Mouse (Mus musculus) midbrain, postnatal 0 days (tissue): ENCODE data around the gene Rabgef1. TPM values are rescaled to one million over a fixed set of nuclear protein-coding genes. Genes with fewer than 3 reads are reported as not detected.

Source experiments
- ATAC-seq: fragments of 200-750 bp; cut with Nextera tagmentation; 2 replicates; pipeline ENCODE4 v1.8.0; 2017; ENCODE audit warnings: moderate number of reproducible peaks, mild to moderate bottlenecking, moderate TSS enrichment, moderate library complexity; ENCODE audit not compliant: low FRiP score
- DNase-seq: peaks from one replicate; pipeline ENCODE4 v3.0.0-alpha.2; 2015; ENCODE audit warnings: low spot score
- H3K27ac ChIP-seq: fragments of 300-500 bp; sonication (generic); 2 replicates; pipeline ENCODE4 v1.5.1; 2014; ENCODE audit warnings: low read depth, mild to moderate bottlenecking, low read length, mixed read lengths
- H3K27me3 ChIP-seq: fragments of 300-500 bp; sonication (generic); 2 replicates; pipeline ENCODE4 v1.6.1; 2014; ENCODE audit warnings: low read length, control low read depth, mixed read lengths; ENCODE audit not compliant: insufficient read depth
- H3K36me3 ChIP-seq: fragments of 300-500 bp; sonication (generic); 2 replicates; pipeline ENCODE4 v1.6.1; 2014; ENCODE audit warnings: low read length, control low read depth, mixed read lengths; ENCODE audit not compliant: insufficient read depth
- H3K4me1 ChIP-seq: fragments of 300-500 bp; sonication (generic); 2 replicates; pipeline ENCODE4 v1.6.1; 2014; ENCODE audit warnings: mild to moderate bottlenecking, control low read depth, antibody characterized with exemption, low read length, mixed read lengths; ENCODE audit not compliant: insufficient read depth
- H3K4me2 ChIP-seq: fragments of 300-500 bp; sonication (generic); 2 replicates; pipeline ENCODE4 v1.6.1; 2014; ENCODE audit warnings: low read depth, mild to moderate bottlenecking, low read length, mixed read lengths; ENCODE audit not compliant: poor library complexity, severe bottlenecking
- H3K4me3 ChIP-seq: fragments of 300-500 bp; sonication (generic); 2 replicates; pipeline ENCODE4 v1.5.1; 2014; ENCODE audit warnings: low read depth, mild to moderate bottlenecking, low read length, moderate library complexity
- H3K9ac ChIP-seq: fragments of 300-500 bp; sonication (generic); replicated peaks from 2 replicates; pipeline ENCODE4 v1.6.1; 2014; ENCODE audit warnings: mild to moderate bottlenecking, low read length, moderate library complexity, mixed read lengths; ENCODE audit not compliant: poor library complexity, severe bottlenecking
- H3K9me3 ChIP-seq: fragments of 300-500 bp; sonication (generic); 2 replicates; pipeline ENCODE4 v1.6.1; 2016; ENCODE audit warnings: low read length, control low read depth
- CTCF ChIP-seq: IDR thresholded peaks from 2 replicates; pipeline ENCODE4 v1.5.1; 2016; ENCODE audit warnings: antibody characterized with exemption, mild to moderate bottlenecking
- WGBS: fragments of 180-500 bp; shearing (Covaris S2); extraction: QIAGEN DNeasy Blood & Tissue Kit; methylation state at CpG from one replicate; pipeline ENCODE4 v1.1.7; 2014; 5-methylcytosine and 5-hydroxymethylcytosine counted together
- polyA plus RNA-seq: library from polyadenylated mRNA; unstranded; fragments of >200 nt; fragmentation: Nextera tagmentation; extraction: Ambion mirVana; gene quantifications from 2 replicates; pipeline ENCODE4 v1.2.1, GENCODE M21; 2015
- total RNA-seq: library from RNA; depleted of rRNA; stranded (reverse); fragments of >200 nt; gene quantifications from 2 replicates; pipeline ENCODE4 v1.2.3, GENCODE M21; 2014

Gene Rabgef1
- total and polyA plus RNA-seq, 2 experiments from 2014 or later: 24.2 to 31.3 TPM

DNA sequence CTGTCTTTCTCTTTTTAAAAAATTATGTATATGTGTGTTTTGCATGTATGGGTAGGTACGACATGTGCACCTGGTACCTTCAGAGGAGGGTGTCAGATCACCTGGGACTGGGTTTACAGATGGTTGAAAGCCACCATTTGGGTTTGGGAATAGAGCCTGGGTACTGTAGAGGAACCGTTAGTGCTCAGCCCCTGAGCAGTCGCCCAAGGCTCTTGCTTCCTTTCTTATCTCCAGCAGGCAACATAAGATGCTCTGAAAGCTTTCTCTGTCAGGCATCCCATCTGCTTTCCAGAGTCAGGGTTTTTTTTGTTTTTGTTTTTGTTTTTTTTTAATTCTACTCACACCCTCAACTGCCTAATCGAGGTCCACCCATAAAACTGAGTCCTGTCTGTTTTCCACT is 6.4 kb upstream of the Rabgef1 start:
- WGBS: 70% methylated on average over 4 of the region's 4 CpGs
- H3K4me3 ChIP-seq: no peak overlapping the region
- H3K9me3 ChIP-seq: no peaks in the 10 kb centered on the region
- H3K4me2 ChIP-seq: no peak overlapping the region
- no peak overlapping the region for H3K27ac ChIP-seq
- H3K9ac ChIP-seq: no peak overlapping the region
- H3K27me3 ChIP-seq: no peaks in the 10 kb centered on the region
- no peak for TF ChIP-seq CTCF
- no peaks in the 10 kb centered on the region for H3K36me3 ChIP-seq
- ATAC-seq: no peak
- no peak for DNase-seq
- H3K4me1 ChIP-seq: no peaks in the 10 kb centered on the region

DNA sequence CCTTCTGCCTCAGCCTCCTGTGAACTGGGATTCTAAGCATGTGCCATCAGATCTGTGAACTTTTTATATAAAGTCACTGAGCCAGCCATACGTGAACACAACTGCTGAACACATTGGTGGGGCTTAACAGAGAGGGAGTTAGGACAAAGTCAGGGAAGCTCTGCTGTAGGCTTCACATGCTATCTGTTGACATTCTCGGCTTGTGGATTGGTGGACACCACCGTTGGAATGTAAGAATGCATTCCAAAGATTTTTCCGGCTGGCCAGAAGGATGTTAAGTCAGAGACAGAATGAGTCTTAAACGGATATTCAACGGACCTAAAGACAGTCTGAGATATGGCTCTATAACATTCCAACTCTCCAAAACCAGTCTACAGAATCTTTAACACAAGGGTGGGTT is 2.5 kb upstream of the Rabgef1 start:
- WGBS: 63% methylated on average over 6 of the region's 6 CpGs
- Histone ChIP-seq H3K4me1 (peaks cover 14% of the 10 kb centered on the region), H3K27ac (no peak overlapping the region), H3K27me3 (no peaks in the 10 kb centered on the region), H3K9me3 (no peaks in the 10 kb centered on the region), H3K4me2 (no peak overlapping the region), H3K4me3 (no peak overlapping the region), H3K9ac (no peak overlapping the region), H3K36me3 (no peaks in the 10 kb centered on the region)
- ATAC-seq (no peak), DNase-seq (no peak)
- TF ChIP-seq CTCF: no peak

DNA sequence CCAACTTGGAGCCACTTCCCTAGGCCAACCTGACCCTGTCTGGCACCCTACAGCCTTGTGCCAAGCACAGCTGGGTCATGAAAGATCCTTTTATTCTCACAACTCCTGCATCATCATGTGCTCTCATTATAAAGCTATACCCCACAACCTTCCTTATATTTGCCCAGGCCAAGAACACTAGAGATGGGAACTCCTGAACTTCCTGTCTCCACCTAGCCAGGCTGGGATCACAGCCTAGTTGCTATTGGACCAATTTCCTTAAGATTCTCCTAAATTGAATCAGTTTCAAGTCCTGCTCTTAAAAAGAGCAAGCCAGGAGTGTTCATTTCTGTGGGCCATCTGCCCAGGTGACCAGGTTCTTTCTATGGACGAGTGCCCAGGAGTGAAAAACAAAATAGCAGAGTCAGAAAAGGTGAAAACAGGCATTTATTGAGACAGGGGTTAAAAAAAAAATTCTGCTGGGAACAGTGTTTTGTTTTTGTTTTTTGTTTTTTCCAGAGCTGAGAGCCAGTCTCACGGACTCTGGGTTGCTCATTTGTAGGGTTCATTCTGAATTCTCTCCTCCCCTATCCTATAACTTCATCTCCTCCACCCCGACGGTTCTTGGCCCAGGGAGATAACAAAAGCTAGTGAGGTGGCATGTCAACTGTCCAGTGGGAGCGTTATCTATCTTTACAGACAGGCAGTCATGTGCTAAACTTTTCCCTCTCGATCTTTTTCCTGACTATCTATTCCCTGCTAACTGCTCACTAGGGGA is 754 bp upstream of the Rabgef1 start:
- H3K4me3 ChIP-seq: peak overlapping the region; percentile 94
- WGBS: 12% methylated on average over 6 of the region's 6 CpGs
- peak overlapping the region; percentile 87 for H3K27ac ChIP-seq
- peak overlapping the region; percentile 76 for H3K4me2 ChIP-seq
- no peak for TF ChIP-seq CTCF
- H3K4me1 ChIP-seq: peaks cover 14% of the 10 kb centered on the region
- no peak for DNase-seq
- H3K36me3 ChIP-seq: no peaks in the 10 kb centered on the region
- ATAC-seq: 0 out of 2 replicates have a peak, but pooled peaks have one; percentile 17
- no peaks in the 10 kb centered on the region for H3K27me3 ChIP-seq
- no peaks in the 10 kb centered on the region for H3K9me3 ChIP-seq
- H3K9ac ChIP-seq: peak overlapping the region; percentile 89

DNA sequence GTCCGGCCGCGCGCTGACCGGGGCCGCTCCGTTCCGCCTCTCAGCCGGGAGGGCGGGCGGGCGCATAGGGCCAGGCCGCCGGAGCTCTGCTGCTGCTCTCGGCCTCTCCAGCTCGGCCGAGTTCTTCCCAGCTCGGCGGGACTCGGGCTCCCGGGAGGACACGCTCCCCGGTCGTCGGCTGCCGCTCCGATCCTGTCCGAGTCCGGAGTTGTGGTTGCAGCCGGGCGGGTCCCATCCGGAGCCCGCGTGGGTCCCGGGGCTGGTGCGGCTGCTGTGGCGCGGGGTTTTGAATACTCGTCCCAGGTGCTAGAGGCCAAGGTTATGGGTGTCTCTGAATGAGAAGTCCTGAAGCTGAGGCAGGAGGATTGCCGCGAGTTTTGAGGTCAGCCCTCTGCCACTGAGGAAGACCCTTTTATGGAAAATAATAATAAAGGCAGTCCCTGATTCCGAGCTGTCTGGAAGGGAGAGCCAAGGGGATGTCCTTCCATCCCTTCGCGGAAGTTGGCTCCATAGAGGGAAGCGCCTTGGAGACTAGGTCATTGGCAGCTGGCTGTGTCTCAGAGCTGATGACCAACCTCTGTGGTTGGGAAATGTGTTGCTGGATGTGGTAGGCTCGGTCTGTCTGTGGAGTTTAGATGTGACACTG is 481 bp downstream of the Rabgef1 start:
- H3K4me3 ChIP-seq: peak overlapping the region; percentile 94
- H3K36me3 ChIP-seq: no peaks in the 10 kb centered on the region
- WGBS: 2% methylated on average over 29 of the region's 46 CpGs
- no peak for TF ChIP-seq CTCF
- peaks cover 14% of the 10 kb centered on the region for H3K4me1 ChIP-seq
- peak overlapping the region; percentile 89 for H3K9ac ChIP-seq
- ATAC-seq (no peak), DNase-seq (peak; percentile 38)
- H3K27me3 ChIP-seq: no peaks in the 10 kb centered on the region
- H3K9me3 ChIP-seq: no peaks in the 10 kb centered on the region
- peak overlapping the region; percentile 76 for H3K4me2 ChIP-seq
- H3K27ac ChIP-seq: peak overlapping the region; percentile 87

DNA sequence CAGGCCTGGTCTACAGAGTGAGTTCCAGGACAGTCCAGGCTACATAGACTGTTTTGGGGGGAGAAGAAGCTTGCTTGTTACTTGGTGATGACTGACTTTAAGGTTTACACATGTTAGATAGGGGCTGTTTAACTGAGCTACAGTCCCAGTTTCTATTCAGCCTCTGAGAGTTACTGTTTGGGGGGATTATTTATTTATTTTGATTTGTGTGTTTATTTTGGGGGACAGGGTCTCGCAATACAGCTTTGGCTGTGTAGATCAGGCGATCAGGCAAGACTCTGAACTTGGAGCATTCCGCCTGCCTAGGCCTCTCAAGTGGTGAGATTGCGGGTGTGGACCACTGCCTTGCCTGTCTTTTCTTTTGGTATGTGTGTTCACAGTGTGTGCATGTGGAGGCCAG is 1.4 kb downstream of the Rabgef1 start:
- Histone ChIP-seq H3K9ac (no peak overlapping the region), H3K9me3 (no peaks in the 10 kb centered on the region)

DNA sequence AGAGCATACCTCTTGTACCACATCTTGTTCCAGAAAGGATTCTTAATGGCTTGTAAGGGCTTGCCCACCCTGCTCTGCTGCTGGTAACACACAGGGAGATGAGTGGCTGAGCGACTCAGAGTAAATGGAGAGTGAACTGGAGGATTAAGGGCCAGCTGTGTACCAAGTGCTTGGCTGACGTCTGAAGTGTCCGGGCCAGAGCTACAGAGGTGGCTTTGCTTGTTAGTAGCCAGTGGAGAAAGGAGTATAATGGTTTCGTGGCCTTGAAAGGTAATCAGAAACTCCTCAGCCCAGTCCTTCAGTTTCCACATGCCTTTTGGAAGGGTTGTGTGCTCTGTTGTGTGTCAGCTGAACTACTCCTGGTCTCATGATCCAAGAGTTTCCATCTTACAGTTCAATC is 6.3 kb downstream of the Rabgef1 start:
- Histone ChIP-seq H3K9me3 (no peaks in the 10 kb centered on the region), H3K4me2 (no peak overlapping the region), H3K27ac (no peak overlapping the region), H3K4me1 (peaks cover 5% of the 10 kb centered on the region; the same call in 1 of the 2 replicates), H3K4me3 (no peak overlapping the region), H3K36me3 (no peaks in the 10 kb centered on the region), H3K9ac (no peak overlapping the region), H3K27me3 (no peaks in the 10 kb centered on the region)
- ATAC-seq (no peak), DNase-seq (no peak)
- WGBS: 50% methylated on average over 4 of the region's 4 CpGs
- no peak for TF ChIP-seq CTCF

More for the DNA sequence above, 1.4 kb downstream of the Rabgef1 start:
- peak overlapping the region; percentile 94 for H3K4me3 ChIP-seq
- WGBS: 96% methylated on average over 4 of the region's 4 CpGs
- ATAC-seq (no peak), DNase-seq (no peak)
- no peaks in the 10 kb centered on the region for H3K36me3 ChIP-seq
- no peak overlapping the region for H3K27ac ChIP-seq
- H3K27me3 ChIP-seq: no peaks in the 10 kb centered on the region
- no peak for TF ChIP-seq CTCF
- peak overlapping the region; percentile 76 for H3K4me2 ChIP-seq
- peaks cover 14% of the 10 kb centered on the region for H3K4me1 ChIP-seq
